Mouse (Mus musculus) left cerebral cortex, adult 2 months (tissue): ENCODE measurements around the gene Tln2. TPM values are rescaled to one million over a fixed set of nuclear protein-coding genes. Genes with fewer than 3 reads are reported as not detected.

Source experiments
- DNase-seq, 2 experiments: peaks; one replicate each; pipeline ENCODE4 v3.0.0; 2021 to 2022; ENCODE audit warnings: low spot score in 2 of 2, mixed read lengths in 1 of 2; ENCODE audit errors: extremely low spot score in 1 of 2
- H3K27ac ChIP-seq: fragments of 200-600 bp; 2 replicates; pipeline ENCODE4 v1.8.1; 2022
- H3K4me3 ChIP-seq: fragments of 200-600 bp; 2 replicates; pipeline ENCODE4 v1.8.1; 2022
- CTCF ChIP-seq: fragments of 200-600 bp; IDR thresholded peaks from 2 replicates; pipeline ENCODE4 v1.8.1; 2022; ENCODE audit warnings: antibody characterized with exemption, mild to moderate bottlenecking, moderate library complexity
- intact Hi-C: fragments of 180-260 bp; cut with DNase I; formaldehyde crosslinking; loops from one replicate; pipeline ENCODE4 v1.15.1; 2025
- total RNA-seq, 2 experiments: library from RNA; stranded (reverse); gene quantifications; 2 replicates each; pipeline ENCODE4 v1.2.3; 2021

Gene Tln2
- total RNA-seq, 2 experiments from 2014 or later: 96.2 to 96.3 TPM

- no peak for TF ChIP-seq CTCF
Observed at GRCm38 (mm10) chr9:67241683-67242082, 317.8 kb downstream of the Tln2 start.

GRCm38 (mm10) chr9:67240456-67240855 lies 319.0 kb downstream of the Tln2 start:
- intact Hi-C loops: no loop called here
- DNase-seq: no peak

More at GRCm38 (mm10) chr9:67241683-67242082, 317.8 kb downstream of the Tln2 start:
- Histone ChIP-seq H3K4me3 (no peak overlapping the region), H3K27ac (no peak overlapping the region)
- DNase-seq: no peak
- intact Hi-C loops: no loop called here

GRCm38 (mm10) chr9:67236987-67237386 lies 322.5 kb downstream of the Tln2 start:
- H3K4me3 ChIP-seq: no peak overlapping the region
- no peak overlapping the region for H3K27ac ChIP-seq
- intact Hi-C loops: no loop called here
- DNase-seq: no peak
- no peak for TF ChIP-seq CTCF

More at GRCm38 (mm10) chr9:67240456-67240855, 319.0 kb downstream of the Tln2 start:
- Histone ChIP-seq H3K4me3 (no peak overlapping the region), H3K27ac (no peak overlapping the region)
- no peak for TF ChIP-seq CTCF

DNA sequence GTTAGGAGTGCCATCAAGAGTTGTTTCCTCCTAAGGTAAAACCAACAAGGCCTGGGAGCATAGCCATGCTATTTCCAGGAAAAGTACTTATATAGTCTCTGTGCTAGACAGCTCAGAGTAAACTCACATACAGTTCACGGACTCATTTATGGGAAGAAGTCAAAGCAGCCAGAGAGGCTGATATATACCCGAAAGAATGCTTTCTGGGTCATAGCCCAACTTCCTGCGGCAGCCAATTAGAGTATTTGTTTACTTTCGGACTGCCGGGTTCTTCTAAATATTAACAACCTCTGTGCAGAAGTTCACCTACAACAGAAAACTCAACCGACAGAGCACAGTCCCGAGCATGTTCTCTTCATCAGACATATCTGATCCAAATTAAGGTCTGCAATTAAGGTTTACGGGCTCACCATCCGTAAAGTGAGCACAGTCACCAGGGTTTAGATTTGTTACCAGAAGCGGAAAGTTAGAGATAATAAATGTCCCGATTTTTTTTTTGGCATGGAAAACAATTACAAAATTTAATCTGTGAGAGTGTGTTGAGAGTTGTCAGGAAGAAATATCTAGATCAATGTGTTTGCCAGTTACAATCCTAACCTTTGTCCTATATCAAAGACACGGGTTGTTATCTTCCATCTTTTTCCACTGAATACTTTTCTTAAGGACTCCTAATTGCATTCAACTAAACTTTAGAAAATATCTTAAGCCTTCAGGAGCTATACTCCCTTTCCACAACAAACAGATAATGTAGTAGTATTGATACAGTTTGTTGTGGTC lies 323.9 kb downstream of the Tln2 start:
- Histone ChIP-seq H3K27ac (no peak overlapping the region), H3K4me3 (no peak overlapping the region)
- DNase-seq: no peak
- TF ChIP-seq CTCF: no peak
- intact Hi-C loops: no loop called here

DNA sequence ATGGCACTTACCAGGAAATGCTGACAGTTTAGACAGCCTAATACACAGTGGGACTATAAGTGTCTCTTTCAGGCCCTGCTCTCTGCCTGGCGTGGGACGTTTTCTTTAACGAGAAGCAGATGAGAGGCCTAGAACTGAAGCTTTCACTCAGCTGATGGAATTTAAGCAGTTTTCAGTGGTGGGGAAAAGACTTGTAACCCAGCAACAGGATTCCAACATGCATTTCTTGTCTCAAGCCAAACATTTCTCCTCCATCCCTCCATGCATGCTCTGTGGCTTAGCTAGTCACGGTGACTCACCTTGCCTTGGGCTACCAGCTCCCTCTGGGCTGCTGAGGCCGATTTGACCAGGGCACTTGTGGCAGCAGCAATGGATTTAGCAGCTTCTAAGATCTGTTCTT lies 330.5 kb downstream of the Tln2 start:
- H3K27ac ChIP-seq: no peak overlapping the region
- intact Hi-C loops: no loop called here
- TF ChIP-seq CTCF: no peak
- no peak overlapping the region for H3K4me3 ChIP-seq
- no peak for DNase-seq

- intact Hi-C loops: loop anchor here (5.0 kb wide), 1 partner anchor 52 kb away; no protein-coding TSS in a partner anchor
- H3K4me3 ChIP-seq: no peak overlapping the region
- no peak for DNase-seq
- no peak overlapping the region for H3K27ac ChIP-seq
- TF ChIP-seq CTCF: peak; percentile 64
Observed at GRCm38 (mm10) chr9:67220388-67220787, 339.1 kb downstream of the Tln2 start.

GRCm38 (mm10) chr9:67218001-67218400 lies 341.5 kb downstream of the Tln2 start:
- intact Hi-C loops: no loop called here
- Histone ChIP-seq H3K4me3 (no peak overlapping the region), H3K27ac (no peak overlapping the region)
- no peak for DNase-seq
- no peak for TF ChIP-seq CTCF

DNA sequence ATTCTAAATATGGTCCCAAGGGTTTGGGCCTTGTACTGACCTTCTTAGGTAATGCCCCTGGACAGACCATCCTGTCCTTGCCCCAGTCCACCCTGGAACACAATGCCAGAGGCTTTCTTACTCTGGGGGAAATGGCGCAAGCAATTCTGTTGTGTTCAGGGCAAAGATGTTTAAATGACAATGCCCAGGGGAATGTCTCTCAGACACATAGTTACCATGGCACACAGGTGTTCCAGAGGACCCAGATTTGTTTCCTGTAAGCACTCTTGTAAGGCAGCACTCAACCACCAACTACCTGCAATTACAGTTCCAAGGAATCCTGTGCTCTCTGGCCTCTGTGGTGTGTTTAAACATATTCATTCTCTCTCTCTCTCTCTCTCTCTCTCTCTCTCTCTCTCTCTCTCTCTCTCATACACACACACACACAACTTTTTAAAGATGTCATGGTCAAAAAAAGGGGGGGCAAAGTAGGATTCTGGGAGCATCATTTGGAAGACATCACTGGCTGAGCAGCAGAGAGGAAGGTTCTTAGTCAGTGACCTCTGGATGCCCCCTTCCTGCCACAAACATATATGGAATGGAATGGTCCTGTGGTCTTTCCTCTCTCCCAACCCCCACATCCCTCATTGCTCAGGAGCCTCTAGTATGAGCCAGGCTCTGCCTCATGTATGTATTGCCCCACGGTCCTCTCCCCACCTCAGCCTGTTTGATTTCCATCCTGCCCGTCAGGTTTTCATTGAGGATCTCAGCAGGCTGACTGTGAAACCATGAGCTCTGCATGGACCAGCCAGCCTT lies 345.1 kb downstream of the Tln2 start:
- intact Hi-C loops: no loop called here

DNA sequence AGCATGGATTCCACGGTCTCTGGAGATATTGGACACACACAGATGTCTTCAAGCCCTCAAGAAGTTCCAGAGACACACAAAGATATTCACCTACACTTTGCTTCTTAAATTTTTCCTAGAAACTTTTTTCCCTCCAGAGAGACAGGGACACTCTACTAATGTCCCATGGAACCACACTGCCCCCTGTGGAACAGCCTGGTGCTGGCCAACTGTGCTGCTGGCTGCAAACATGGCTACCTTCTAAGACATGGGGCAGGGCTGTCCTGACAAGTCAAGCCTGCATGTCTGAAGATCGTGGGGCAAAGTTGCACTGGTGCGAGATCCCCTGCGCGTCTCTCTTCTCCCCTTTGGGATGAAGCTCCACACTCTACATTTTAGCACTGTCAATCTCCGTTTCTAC lies 346.2 kb downstream of the Tln2 start:
- intact Hi-C loops: loop anchor here (1.0 kb wide), 2 partner anchors 168 to 212 kb away; no protein-coding TSS in a partner anchor
- Histone ChIP-seq H3K4me3 (no peak overlapping the region), H3K27ac (no peak overlapping the region)
- TF ChIP-seq CTCF: peak; percentile 85
- peak; percentile 70 to 79 for DNase-seq

More for the DNA sequence above, 345.1 kb downstream of the Tln2 start:
- H3K27ac ChIP-seq: no peak overlapping the region
- DNase-seq: no peak
- H3K4me3 ChIP-seq: no peak overlapping the region
- no peak for TF ChIP-seq CTCF

DNA sequence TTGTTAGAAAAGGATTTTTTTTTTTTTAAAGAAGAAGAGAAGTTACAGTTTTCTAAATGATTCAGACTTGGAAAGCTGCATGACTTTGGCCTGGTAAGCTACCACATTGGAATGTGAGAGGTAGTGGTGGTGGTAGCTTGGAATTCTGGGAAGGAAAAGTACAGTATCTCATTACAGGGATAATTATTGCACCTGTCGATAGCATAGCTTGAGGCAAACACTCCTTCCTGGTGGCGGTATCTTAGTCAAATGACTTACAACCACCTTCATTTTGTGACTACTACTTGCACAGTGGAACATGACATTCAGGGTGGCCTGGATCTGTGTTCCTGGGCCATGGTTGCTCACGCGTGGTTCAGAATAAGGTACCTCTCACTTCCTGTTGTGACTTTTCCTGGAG lies 348.3 kb downstream of the Tln2 start:
- Histone ChIP-seq H3K27ac (no peak overlapping the region), H3K4me3 (no peak overlapping the region)
- no peak for DNase-seq
- no peak for TF ChIP-seq CTCF
- intact Hi-C loops: no loop called here

GRCm38 (mm10) chr9:67209451-67209850 lies 350.1 kb downstream of the Tln2 start:
- Histone ChIP-seq H3K4me3 (no peak overlapping the region), H3K27ac (no peak overlapping the region)
- DNase-seq: no peak
- TF ChIP-seq CTCF: no peak
- intact Hi-C loops: no loop called here

DNA sequence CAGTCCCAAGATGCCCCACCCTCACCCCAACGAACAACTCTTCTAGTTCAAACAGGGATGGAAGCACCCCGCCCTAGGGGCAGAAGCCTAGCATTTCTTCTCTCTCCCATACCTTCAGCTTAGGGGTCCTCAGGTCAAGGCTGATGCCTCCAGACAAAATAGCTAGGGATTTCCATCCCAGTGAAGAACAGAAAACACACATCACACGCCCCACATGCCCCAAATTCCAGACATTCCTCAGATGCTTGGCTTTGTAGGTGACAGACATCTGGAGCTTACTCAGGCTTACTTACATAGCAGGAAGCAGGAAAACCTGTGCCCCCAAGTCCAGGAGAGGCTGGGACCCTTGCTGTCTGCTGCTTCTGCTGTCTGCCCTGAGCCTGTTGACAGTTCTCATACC lies 351.1 kb downstream of the Tln2 start:
- no peak for TF ChIP-seq CTCF
- no peak for DNase-seq
- Histone ChIP-seq H3K4me3 (no peak overlapping the region), H3K27ac (no peak overlapping the region)
- intact Hi-C loops: no loop called here
